Mouse (Mus musculus) embryonic facial prominence, embryonic 13.5 days (tissue): ENCODE results near the gene Slc48a1. TPM values are rescaled to one million over a fixed set of nuclear protein-coding genes. Genes with fewer than 3 reads are reported as not detected.

Source experiments
- ATAC-seq: fragments of 200-750 bp; cut with Nextera tagmentation; 2 replicates; pipeline ENCODE4 v1.8.0; 2017; ENCODE audit warnings: low read depth; ENCODE audit not compliant: insufficient number of reproducible peaks, insufficient read depth, low FRiP score, low TSS enrichment
- H3K27ac ChIP-seq: fragments of 300-500 bp; sonication (generic); 2 replicates; pipeline ENCODE4 v1.5.1; 2015; ENCODE audit warnings: moderate library complexity, mild to moderate bottlenecking, inconsistent platforms
- H3K27me3 ChIP-seq: fragments of 300-500 bp; sonication (generic); 2 replicates; pipeline ENCODE4 v1.6.1; 2015; ENCODE audit warnings: mild to moderate bottlenecking, inconsistent platforms
- H3K36me3 ChIP-seq: fragments of 300-500 bp; sonication (generic); 2 replicates; pipeline ENCODE4 v1.6.1; 2015; ENCODE audit warnings: mild to moderate bottlenecking, inconsistent platforms
- H3K4me1 ChIP-seq: fragments of 300-500 bp; sonication (generic); 2 replicates; pipeline ENCODE4 v1.6.1; 2015; ENCODE audit warnings: inconsistent platforms
- H3K4me2 ChIP-seq: fragments of 300-500 bp; sonication (generic); 2 replicates; pipeline ENCODE4 v1.6.1; 2015; ENCODE audit warnings: moderate library complexity, mild to moderate bottlenecking, inconsistent platforms
- H3K4me3 ChIP-seq: fragments of 300-500 bp; sonication (generic); 2 replicates; pipeline ENCODE4 v1.5.1; 2015; ENCODE audit warnings: mild to moderate bottlenecking, inconsistent platforms
- H3K9ac ChIP-seq: fragments of 300-500 bp; sonication (generic); 2 replicates; pipeline ENCODE4 v1.6.1; 2015; ENCODE audit warnings: mild to moderate bottlenecking, inconsistent platforms
- H3K9me3 ChIP-seq: fragments of 300-500 bp; sonication (generic); 2 replicates; pipeline ENCODE4 v1.6.1; 2016; ENCODE audit warnings: inconsistent platforms
- WGBS: fragments of 180-500 bp; shearing (Covaris S2); methylation state at CpG from one replicate; pipeline ENCODE4 v1.1.7; 2015; ENCODE audit warnings: mixed read lengths; 5-methylcytosine and 5-hydroxymethylcytosine counted together
- polyA plus RNA-seq: library from polyadenylated mRNA; unstranded; fragments of >200 nt; fragmentation: Nextera tagmentation; extraction: Ambion mirVana; gene quantifications from 2 replicates; pipeline ENCODE4 v1.2.1, GENCODE M21; 2015

Gene Slc48a1
- polyA plus RNA-seq, 1 experiment from 2014 or later = 34.7 TPM

DNA sequence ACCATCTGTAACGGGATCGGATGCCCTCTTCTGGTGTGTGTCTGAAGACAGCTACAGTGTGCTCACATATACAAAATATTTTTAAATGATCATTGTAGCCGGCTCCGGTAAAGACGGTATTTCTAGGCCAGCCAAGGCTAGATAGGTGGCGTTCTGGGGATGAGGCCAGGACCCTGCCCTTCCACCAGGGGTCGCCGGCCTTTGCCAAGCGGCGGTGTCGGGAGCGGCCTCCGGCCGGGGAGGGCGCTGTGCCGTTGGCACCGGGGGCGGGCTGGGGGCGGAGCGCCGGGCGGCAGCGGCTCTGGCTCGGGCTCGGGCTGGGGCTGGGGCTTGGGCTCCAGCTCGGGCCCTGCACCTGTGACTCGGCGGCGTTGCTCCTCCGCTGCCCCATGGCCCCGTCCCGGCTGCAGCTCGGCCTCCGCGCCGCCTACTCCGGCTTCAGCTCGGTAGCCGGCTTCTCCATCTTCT is 5.8 kb downstream of the Slc48a1 start:
- peak overlapping the region; percentile 73 for H3K4me3 ChIP-seq
- peak overlapping the region; percentile 84 for H3K9ac ChIP-seq
- H3K9me3 ChIP-seq = no peaks in the 10 kb centered on the region
- H3K27me3 ChIP-seq = 0 out of 2 replicates have a peak, but pooled peaks cover 5% of the 10 kb centered on the region
- peaks cover 44% of the 10 kb centered on the region for H3K4me1 ChIP-seq
- peak; percentile 81 for ATAC-seq
- no peaks in the 10 kb centered on the region for H3K36me3 ChIP-seq
- WGBS = 2% methylated on average over 39 of the region's 39 CpGs
- H3K27ac ChIP-seq = peak overlapping the region; percentile 22; the same call in 1 of the 2 replicates
- H3K4me2 ChIP-seq = peak overlapping the region; percentile 89

DNA sequence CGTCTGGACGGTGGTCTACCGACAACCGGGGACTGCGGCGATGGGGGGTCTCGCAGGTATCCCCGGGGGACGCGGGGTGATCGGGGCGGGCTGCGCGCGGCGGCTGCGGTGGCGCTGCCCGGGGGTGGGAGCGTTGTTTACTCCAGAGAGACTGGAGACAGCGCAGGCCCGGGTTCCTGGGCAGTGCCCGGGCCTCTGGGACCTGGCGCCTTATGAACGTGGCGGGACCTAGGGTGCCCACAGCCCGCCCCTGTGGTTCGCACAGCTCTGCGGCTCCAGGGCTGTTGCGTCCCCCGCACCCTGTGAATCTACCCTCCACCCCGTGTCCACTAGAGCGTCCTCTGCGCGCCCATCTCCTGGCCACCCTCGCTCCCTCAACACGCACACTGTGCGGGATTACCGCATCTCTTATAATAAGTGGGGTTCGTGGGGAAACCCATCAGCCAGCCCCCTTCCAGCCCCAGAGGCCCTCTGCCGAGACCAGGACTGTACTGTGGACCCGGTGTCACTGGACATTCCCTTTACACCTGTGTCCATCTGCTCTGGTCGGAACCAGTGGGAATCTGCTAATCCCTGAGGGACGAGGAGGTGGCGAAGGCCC is 6.3 kb downstream of the Slc48a1 start:
- peak overlapping the region; percentile 73 for H3K4me3 ChIP-seq
- H3K36me3 ChIP-seq = peaks cover 3% of the 10 kb centered on the region
- H3K4me1 ChIP-seq = peaks cover 44% of the 10 kb centered on the region
- H3K27me3 ChIP-seq = 0 out of 2 replicates have a peak, but pooled peaks cover 5% of the 10 kb centered on the region
- H3K9me3 ChIP-seq = no peaks in the 10 kb centered on the region
- WGBS = 5% methylated on average over 44 of the region's 45 CpGs
- H3K27ac ChIP-seq = peak overlapping the region; percentile 22; the same call in 1 of the 2 replicates
- H3K4me2 ChIP-seq = peak overlapping the region; percentile 89
- peak overlapping the region; percentile 84 for H3K9ac ChIP-seq
- 0 out of 2 replicates have a peak, but pooled peaks have one; percentile 26 for ATAC-seq

DNA sequence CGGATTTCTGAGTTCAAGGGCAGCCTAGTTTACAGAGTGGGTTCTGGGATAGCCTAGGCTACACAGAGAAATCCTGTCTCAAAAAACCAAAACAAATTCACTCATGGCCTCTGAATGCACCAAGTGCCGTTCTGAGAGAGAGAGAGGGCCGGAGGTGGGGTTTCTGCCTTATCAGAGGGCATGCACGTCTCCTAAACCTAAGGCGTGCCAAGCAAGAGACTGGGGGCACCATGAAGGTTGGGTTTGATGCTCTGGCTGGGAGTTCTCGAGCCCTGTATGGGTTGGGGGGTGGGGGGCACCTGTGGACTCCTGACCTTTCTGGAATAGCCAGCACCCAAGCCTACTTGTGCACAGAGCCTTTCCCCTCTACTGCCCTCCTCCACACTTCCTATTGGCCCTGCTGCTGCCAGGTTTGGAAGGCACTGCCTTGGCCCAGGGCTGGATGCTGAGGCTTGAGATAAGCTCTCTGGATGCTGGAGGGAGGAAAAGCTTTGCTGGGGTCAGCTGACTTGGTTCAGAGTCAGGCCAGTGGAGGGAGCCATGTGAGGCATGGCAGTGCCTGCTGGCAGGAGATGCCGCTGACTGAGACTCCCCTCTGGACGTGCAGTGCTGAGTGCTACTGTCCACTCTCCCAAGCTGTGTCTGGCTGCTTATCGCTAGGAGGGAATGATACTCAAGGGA is 7.6 kb downstream of the Slc48a1 start:
- Histone ChIP-seq H3K9me3 (no peaks in the 10 kb centered on the region), H3K36me3 (peaks cover 11% of the 10 kb centered on the region), H3K27ac (no peak overlapping the region), H3K9ac (no peak overlapping the region), H3K4me1 (peaks cover 34% of the 10 kb centered on the region), H3K27me3 (0 out of 2 replicates have a peak, but pooled peaks cover 5% of the 10 kb centered on the region), H3K4me3 (no peak overlapping the region), H3K4me2 (no peak overlapping the region)
- 83% methylated on average over 9 of the region's 9 CpGs for WGBS
- no peak for ATAC-seq

DNA sequence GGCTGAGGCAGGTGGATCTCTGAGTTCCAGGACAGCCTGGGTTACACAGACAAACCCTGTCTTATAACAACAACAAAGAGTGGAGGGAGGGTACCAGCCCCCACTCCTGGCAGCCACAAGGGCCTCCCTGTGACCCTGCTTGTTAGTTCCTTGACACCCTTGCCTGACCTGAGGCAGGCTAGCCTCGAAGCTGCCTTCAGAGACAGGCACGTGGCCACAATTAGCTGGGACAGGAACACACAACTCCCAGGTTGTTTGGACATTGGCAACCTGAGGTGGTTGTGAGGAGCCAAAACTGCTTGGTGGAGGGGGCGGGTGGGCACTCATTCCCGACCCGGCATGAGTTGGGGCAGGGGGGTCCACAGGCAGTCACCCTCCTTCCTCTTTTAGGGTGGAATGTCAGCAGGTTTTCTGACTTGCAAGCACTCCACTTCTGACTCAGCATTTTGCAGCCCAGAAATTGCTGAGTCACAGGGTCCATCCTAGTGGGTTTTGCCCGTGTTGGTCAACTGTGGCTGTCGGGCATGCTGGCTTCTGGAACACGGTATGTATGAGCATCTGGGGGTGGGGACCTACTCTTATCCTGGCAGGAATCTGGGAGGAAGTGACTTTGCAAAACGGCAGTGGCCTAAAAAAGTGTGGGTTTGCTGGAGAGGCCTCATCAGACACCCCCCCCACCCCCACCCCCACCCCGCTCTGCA is 8.2 kb downstream of the Slc48a1 start:
- Histone ChIP-seq H3K9me3 (no peaks in the 10 kb centered on the region), H3K4me3 (no peak overlapping the region), H3K27ac (no peak overlapping the region), H3K4me1 (peaks cover 27% of the 10 kb centered on the region), H3K9ac (no peak overlapping the region), H3K4me2 (no peak overlapping the region), H3K36me3 (peaks cover 18% of the 10 kb centered on the region), H3K27me3 (0 out of 2 replicates have a peak, but pooled peaks cover 5% of the 10 kb centered on the region)
- no peak for ATAC-seq
- whole genome bisulfite sequencing = 68% methylated on average over 10 of the region's 10 CpGs

DNA sequence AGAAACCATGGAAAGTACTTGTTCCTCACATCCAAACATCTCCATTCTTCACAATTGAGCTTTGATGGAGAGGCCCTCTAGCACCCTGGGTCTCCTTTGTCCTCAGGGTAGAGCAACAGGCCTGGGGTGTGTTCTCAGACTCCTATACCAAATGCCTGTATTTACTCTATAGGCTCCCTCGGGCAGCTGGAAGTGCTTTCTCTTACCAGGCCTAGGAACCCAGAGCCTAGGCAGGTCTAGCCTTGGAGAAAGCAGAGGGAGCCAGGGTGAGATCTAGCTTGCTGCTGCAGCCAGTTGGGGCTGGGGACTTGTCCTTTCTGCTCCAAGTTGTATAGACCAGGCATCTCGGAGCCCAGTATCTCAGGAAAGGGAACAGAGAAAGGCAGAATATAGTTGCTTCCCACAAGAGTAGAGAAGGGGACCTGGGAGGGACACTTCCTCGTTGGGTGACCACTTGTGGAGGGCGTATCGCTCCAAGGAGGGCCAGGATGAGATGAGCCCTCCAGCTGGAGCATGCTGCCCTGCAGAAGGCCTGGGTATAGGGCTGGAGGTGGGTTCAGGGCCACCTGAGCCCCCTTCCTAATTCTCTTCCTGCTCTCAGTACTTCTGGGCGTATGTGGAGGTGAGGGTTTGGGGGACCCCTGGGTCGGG is 9.0 kb downstream of the Slc48a1 start:
- WGBS = 76% methylated on average over 7 of the region's 7 CpGs
- H3K4me1 ChIP-seq = peaks cover 20% of the 10 kb centered on the region
- H3K9me3 ChIP-seq = no peaks in the 10 kb centered on the region

DNA sequence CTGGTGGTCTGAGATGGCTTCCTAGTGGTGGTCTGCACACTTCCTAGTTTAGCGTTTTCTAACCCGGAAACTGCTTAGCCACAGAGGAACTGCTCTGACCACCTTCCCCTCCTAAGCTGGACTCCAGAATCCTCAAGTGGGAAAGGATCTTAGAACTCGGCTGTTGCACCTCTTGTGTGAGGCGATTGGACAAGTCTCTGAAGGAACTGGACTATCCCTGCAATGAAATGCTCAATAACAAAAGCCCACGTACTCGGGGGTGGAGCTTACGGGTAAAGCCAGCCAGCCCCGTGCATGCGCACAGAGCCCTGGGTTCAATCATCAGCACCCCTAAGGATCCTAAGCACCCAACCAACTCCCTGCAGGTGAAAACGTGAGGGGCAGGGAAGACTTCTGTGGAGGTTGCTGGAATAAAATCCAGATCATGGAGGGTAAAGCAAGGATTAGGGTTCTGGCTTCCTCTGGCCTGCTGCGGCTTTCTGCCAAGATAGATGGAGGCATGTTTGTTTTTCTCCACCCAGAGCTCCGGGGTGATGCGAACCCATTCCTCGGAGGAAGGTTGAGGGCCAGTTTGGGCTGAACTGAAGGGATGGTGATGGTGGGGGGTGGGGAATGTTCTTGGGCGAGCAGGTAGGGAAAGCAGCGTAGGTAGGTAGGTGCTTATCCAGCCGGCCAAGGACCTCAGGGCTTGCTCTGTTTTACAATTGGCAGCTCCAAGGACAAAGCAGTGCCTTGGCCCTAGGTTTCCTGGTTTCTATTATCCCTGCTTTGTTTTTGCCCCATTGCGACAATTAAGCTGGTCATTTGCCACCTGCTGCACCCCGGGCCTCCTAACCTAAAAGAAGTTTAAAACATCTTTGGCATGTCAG is 9.7 kb downstream of the Slc48a1 start:
- no peaks in the 10 kb centered on the region for H3K27me3 ChIP-seq
- no peak overlapping the region for H3K27ac ChIP-seq
- H3K4me2 ChIP-seq = no peak overlapping the region
- 70% methylated on average over 19 of the region's 19 CpGs for WGBS
- peaks cover 32% of the 10 kb centered on the region for H3K36me3 ChIP-seq
- H3K4me1 ChIP-seq = peaks cover 13% of the 10 kb centered on the region
- H3K4me3 ChIP-seq = no peak overlapping the region
- H3K9ac ChIP-seq = no peak overlapping the region
- no peaks in the 10 kb centered on the region for H3K9me3 ChIP-seq
- ATAC-seq = no peak

More for the DNA sequence above, 9.0 kb downstream of the Slc48a1 start:
- Histone ChIP-seq H3K27ac (no peak overlapping the region), H3K4me3 (no peak overlapping the region), H3K27me3 (0 out of 2 replicates have a peak, but pooled peaks cover 4% of the 10 kb centered on the region), H3K9ac (no peak overlapping the region), H3K4me2 (no peak overlapping the region), H3K36me3 (peaks cover 25% of the 10 kb centered on the region)
- ATAC-seq = no peak

DNA sequence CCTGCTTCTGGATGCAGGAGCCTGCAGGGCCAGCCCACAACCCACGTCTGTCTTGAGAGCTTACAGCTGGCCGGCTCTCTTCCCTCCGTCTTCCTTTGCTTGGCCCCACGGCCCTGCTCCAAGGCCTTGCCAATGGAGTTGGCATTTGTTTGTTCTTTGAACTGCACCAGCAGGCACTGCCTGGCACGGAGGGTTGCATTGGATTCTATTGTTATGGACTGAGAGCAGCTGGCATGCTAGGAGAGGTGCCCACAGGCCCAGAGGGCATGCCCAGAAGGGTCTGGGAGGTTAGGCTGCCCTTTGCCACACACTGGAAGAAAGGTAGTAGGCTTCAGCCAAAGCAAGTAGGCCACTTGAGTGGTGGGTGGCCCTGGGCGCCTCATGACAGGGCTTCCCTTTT is 10.5 kb downstream of the Slc48a1 start:
- peaks cover 40% of the 10 kb centered on the region for H3K36me3 ChIP-seq
- H3K9ac ChIP-seq = no peak overlapping the region
- peaks cover 13% of the 10 kb centered on the region for H3K4me1 ChIP-seq
- ATAC-seq = no peak
- no peak overlapping the region for H3K4me3 ChIP-seq
- no peaks in the 10 kb centered on the region for H3K9me3 ChIP-seq
- no peak overlapping the region for H3K4me2 ChIP-seq
- 57% methylated on average over 6 of the region's 6 CpGs for WGBS
- H3K27me3 ChIP-seq = no peaks in the 10 kb centered on the region
- H3K27ac ChIP-seq = no peak overlapping the region

DNA sequence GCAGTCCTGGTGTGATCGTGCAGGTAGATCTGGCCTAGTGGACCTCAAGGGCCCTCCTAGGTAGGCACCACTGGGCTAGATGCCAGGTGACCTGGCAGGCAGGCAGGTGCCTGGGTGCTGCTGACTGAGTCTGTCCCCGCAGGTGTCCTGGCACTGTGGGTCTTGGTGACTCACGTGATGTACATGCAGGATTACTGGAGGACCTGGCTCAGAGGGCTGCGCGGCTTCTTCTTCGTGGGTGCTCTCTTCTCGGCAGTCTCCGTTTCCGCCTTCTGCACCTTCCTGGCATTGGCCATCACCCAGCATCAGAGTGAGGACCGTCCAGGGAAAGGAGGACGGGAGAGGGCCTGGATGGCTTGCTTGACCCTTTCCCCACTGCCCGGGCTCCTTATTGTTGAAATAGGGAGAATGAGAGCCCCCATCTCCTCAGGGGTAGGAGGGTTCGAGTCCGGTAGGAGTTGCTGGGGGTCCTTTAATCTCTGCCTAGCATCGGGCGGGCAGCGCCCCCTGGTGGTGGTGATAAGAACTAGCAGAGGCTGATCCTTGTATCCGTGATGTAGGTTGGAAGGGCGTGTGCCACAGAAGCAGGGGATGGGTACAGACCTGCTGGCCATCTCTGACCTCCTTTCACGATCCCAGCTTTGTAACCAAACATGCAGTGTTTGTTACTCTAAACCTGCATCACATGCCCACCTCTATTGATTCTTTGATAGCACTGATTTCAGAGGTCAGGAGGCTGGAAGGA is 11.6 kb downstream of the Slc48a1 start:
- 57% methylated on average over 20 of the region's 20 CpGs for WGBS
- no peaks in the 10 kb centered on the region for H3K9me3 ChIP-seq
- H3K36me3 ChIP-seq = peaks cover 51% of the 10 kb centered on the region
- peaks cover 9% of the 10 kb centered on the region for H3K4me1 ChIP-seq
- no peak overlapping the region for H3K4me2 ChIP-seq
- no peak overlapping the region; the same call in 1 of the 2 replicates for H3K27ac ChIP-seq
- H3K4me3 ChIP-seq = no peak overlapping the region
- ATAC-seq = no peak
- H3K9ac ChIP-seq = no peak overlapping the region
- H3K27me3 ChIP-seq = no peaks in the 10 kb centered on the region

DNA sequence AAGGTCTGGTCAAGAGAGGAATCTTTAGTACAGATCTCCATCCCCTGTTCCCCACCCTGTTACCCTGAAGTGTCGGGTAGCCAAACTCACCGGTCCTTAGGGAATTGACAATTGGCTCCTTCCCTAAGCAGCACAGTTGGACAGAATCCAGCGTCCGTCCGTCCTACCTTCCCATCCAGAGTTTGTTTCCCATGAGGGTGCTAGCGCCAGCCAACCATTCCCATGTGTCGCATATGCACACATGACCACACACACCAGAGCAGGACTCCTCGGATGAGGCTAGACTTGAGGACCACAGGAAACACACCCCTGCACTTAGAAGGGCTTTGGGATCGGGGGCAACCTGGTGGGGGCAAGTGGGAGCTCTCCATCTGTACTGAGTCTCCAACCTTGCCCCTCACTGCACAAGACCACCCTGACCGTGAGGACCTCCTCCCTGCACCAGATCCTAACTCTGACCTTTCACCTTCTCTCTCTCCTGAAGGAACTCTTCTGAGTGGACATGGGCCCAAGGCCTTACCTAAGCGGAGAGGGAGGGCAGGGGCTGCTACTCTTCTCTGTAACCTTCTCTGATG is 12.9 kb downstream of the Slc48a1 start:
- no peaks in the 10 kb centered on the region for H3K27me3 ChIP-seq
- H3K4me2 ChIP-seq = no peak overlapping the region
- peaks cover 63% of the 10 kb centered on the region for H3K36me3 ChIP-seq
- no peak overlapping the region for H3K9ac ChIP-seq
- H3K4me3 ChIP-seq = no peak overlapping the region
- WGBS = 89% methylated on average over 11 of the region's 11 CpGs
- no peak for ATAC-seq
- no peak overlapping the region for H3K27ac ChIP-seq
- H3K9me3 ChIP-seq = no peaks in the 10 kb centered on the region
- H3K4me1 ChIP-seq = peaks cover 8% of the 10 kb centered on the region
